Mouse (Mus musculus): ENCODE data around the gene Daam1.

DNA sequence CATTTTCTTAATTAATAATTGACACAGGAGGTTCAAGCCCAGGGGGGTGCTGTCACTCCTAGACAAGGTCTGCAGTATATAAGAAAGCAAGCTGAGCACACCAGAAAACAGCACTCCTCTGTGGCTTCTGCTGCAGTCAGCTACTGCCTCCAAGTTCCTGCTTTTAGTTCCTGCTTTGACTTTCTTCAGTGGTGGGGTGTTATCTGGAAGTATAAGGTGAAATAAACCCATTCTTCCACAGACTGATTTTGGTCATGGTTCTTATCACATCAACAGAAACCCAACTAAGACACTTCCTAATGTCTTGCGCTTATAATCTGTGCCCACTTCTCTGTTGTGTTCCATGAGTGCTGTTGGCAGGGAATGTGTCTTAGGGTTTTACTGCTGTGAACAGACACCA lies 71.4 kb downstream of the Daam1 start:
- no peak for TF ChIP-seq CTCF (IDR thresholded peaks at IDR 0.05; ENCODE audit: extremely low read depth, insufficient read depth, low read length)
- no peak for TF ChIP-seq POLR2A (IDR thresholded peaks at IDR 0.05; ENCODE audit: extremely low read depth, insufficient read depth, low read length)

Measured in cortical plate, adult 2 months (tissue).